Mouse (Mus musculus) spleen, adult 2 months (tissue): Measurements from ENCODE around the gene Syce2.
A peak's percentile ranks its signal among the peaks of the same experiment; 100 is the strongest.

Source experiments
- CTCF ChIP-seq: fragments of 200-500 bp; IDR thresholded peaks from 2 replicates; pipeline ENCODE4 v1.5.1; 2011; ENCODE audit warnings: mild to moderate bottlenecking, inconsistent platforms; ENCODE audit not compliant: insufficient read depth, insufficient read length, insufficient replicate concordance; ENCODE audit errors: extremely low read depth
- POLR2A ChIP-seq: fragments of 200-500 bp; IDR thresholded peaks from 2 replicates; pipeline ENCODE4 v1.6.1; 2011; ENCODE audit warnings: low read depth, low read length, inconsistent platforms

DNA sequence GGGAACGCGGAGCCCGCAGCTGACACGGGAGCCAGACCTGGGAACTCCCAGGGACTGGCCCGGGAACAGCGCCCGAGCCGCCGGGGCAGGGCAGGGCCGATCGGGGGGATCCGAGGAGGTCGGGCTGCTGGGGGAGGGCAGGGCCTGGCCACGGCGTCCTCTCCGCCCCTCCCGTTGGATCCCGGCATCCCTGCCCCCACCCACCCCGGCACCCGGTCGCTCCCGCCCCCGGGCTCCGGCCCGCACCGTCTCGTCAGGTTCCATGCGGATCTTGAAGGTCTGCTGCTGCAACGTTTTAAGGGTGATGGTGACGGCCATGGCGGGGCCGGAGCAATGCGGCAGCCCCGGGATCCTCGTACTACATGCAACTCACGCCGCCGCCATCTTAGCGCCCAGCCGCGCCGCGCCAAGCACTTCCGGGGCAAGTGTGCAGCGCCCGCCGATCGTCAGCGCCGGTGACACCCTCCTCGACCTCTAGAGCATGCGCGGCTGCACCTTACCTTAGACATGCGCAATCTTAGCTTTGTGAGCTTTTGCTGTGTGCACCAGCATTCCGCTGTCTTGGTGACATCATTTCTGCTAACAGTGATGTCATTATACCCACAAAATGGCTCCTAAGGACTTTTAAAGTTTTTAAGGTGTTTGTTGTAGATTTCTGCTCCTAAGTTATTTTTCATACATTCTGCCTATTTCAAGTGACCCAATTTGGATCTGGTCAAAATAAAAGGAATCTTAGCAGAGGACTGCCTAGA is 31.5 kb upstream of the Syce2 start, which contains the start of gene Rad23a:
- TF ChIP-seq CTCF (no peak), POLR2A (peak; percentile 75)
